Mouse (Mus musculus): ENCODE data around the gene Olfr209. TPM values are rescaled to one million over a fixed set of nuclear protein-coding genes. Genes with fewer than 3 reads are reported as not detected.
A peak's percentile ranks its signal among the peaks of the same experiment; 100 is the strongest.
"Not testable (repeated sequence)": the region's sequence is repeated elsewhere in the genome, so short reads cannot be mapped to it uniquely, and the experiment has no call there.

Olfr209 gene
- polyA plus RNA-seq, 1 experiment, result not detected

- 86% methylated on average over 4 of the region's 4 CpGs for WGBS
- no peak overlapping the region for H3K27ac ChIP-seq (ENCODE audit: insufficient read depth, low read length)
- no peaks in the 10 kb centered on the region for H3K36me3 ChIP-seq (ENCODE audit: control insufficient read depth, insufficient read depth, low read length)
- TF ChIP-seq CTCF (IDR thresholded peaks at IDR 0.05; ENCODE audit: extremely low read depth, insufficient read depth, insufficient read length, insufficient replicate concordance) (no peak), POLR2A (IDR thresholded peaks at IDR 0.05; ENCODE audit: low read depth, low read length) (no peak)
- no peaks in the 10 kb centered on the region for H3K4me1 ChIP-seq (ENCODE audit: control insufficient read depth, insufficient read depth, insufficient read length)
- no peak overlapping the region for H3K4me3 ChIP-seq (ENCODE audit: extremely low read depth, insufficient read depth, insufficient read length)
- no peak for DNase-seq (ENCODE audit: low read depth in 1 of 2, low spot score in 2 of 2)
- H3K27me3 ChIP-seq (ENCODE audit: control insufficient read depth, insufficient read depth, low read length), result no peaks in the 10 kb centered on the region
Measured at GRCm38 (mm10) chr16:59401985-59402384, 38.2 kb upstream of the Olfr209 start.

GRCm38 (mm10) chr16:59401102-59401501 lies 37.3 kb upstream of the Olfr209 start:
- no peaks in the 10 kb centered on the region for H3K4me1 ChIP-seq (ENCODE audit: control insufficient read depth, insufficient read depth, insufficient read length)
- no peaks in the 10 kb centered on the region for H3K27me3 ChIP-seq (ENCODE audit: control insufficient read depth, insufficient read depth, low read length)
- WGBS, result 66% methylated on average over 7 of the region's 7 CpGs
- no peaks in the 10 kb centered on the region for H3K36me3 ChIP-seq (ENCODE audit: control insufficient read depth, insufficient read depth, low read length)
- no peak overlapping the region for H3K27ac ChIP-seq (ENCODE audit: insufficient read depth, low read length)
- DNase-seq (ENCODE audit: low read depth in 1 of 2, low spot score in 2 of 2), result no peak
- TF ChIP-seq CTCF (IDR thresholded peaks at IDR 0.05; ENCODE audit: extremely low read depth, insufficient read depth, insufficient read length, insufficient replicate concordance) (peak; percentile 5; the same call in 1 of the 2 replicates), POLR2A (IDR thresholded peaks at IDR 0.05; ENCODE audit: low read depth, low read length) (no peak)
- no peak overlapping the region for H3K4me3 ChIP-seq (ENCODE audit: extremely low read depth, insufficient read depth, insufficient read length)

- H3K36me3 ChIP-seq (ENCODE audit: control insufficient read depth, insufficient read depth, low read length), result no peaks in the 10 kb centered on the region
- 62% methylated on average over 3 of the region's 3 CpGs for WGBS
- no peak for DNase-seq (ENCODE audit: low read depth in 1 of 2, low spot score in 2 of 2)
- TF ChIP-seq CTCF (IDR thresholded peaks at IDR 0.05; ENCODE audit: extremely low read depth, insufficient read depth, insufficient read length, insufficient replicate concordance) (no peak), POLR2A (IDR thresholded peaks at IDR 0.05; ENCODE audit: low read depth, low read length) (no peak)
- no peaks in the 10 kb centered on the region for H3K27me3 ChIP-seq (ENCODE audit: control insufficient read depth, insufficient read depth, low read length)
- H3K27ac ChIP-seq (ENCODE audit: insufficient read depth, low read length), result no peak overlapping the region
- no peak overlapping the region for H3K4me3 ChIP-seq (ENCODE audit: extremely low read depth, insufficient read depth, insufficient read length)
- no peaks in the 10 kb centered on the region for H3K4me1 ChIP-seq (ENCODE audit: control insufficient read depth, insufficient read depth, insufficient read length)
Measured at GRCm38 (mm10) chr16:59393300-59393699, 29.5 kb upstream of the Olfr209 start.

GRCm38 (mm10) chr16:59349146-59349545 lies 14.6 kb downstream of the Olfr209 start, which contains the start of gene Olfr206:
Gene Olfr206 (minus strand): TSS chr16:59349246.
- Histone ChIP-seq H3K27ac (ENCODE audit: insufficient read depth, low read length) (no peak within 1 kb of the TSS), H3K36me3 (ENCODE audit: control insufficient read depth, insufficient read depth, low read length) (no peaks in the 10 kb centered on the region), H3K27me3 (ENCODE audit: control insufficient read depth, insufficient read depth, low read length) (no peaks in the 10 kb centered on the region), H3K4me3 (ENCODE audit: extremely low read depth, insufficient read depth, insufficient read length) (no peak within 1 kb of the TSS), H3K4me1 (ENCODE audit: control insufficient read depth, insufficient read depth, insufficient read length) (no peaks in the 10 kb centered on the region)
- TF ChIP-seq CTCF (IDR thresholded peaks at IDR 0.05; ENCODE audit: extremely low read depth, insufficient read depth, insufficient read length, insufficient replicate concordance) (no peak), POLR2A (IDR thresholded peaks at IDR 0.05; ENCODE audit: low read depth, low read length) (no peak)
- DNase-seq (ENCODE audit: low read depth in 1 of 2, low spot score in 2 of 2), result no peak
- 85% methylated on average over 1 of the region's 1 CpGs for WGBS

GRCm38 (mm10) chr16:59331038-59331437 lies 32.8 kb downstream of the Olfr209 start, which contains the start of gene Olfr205:
Gene Olfr205 (minus strand): TSS chr16:59331138.
- H3K4me1 ChIP-seq (ENCODE audit: control insufficient read depth, insufficient read depth, insufficient read length), result no peaks in the 10 kb centered on the region
- H3K27me3 ChIP-seq (ENCODE audit: control insufficient read depth, insufficient read depth, low read length), result no peaks in the 10 kb centered on the region

GRCm38 (mm10) chr16:59323262-59323661 lies 40.5 kb downstream of the Olfr209 start:
- not testable (repeated sequence) for H3K36me3 ChIP-seq (ENCODE audit: control insufficient read depth, insufficient read depth, low read length); DNase-seq (ENCODE audit: low read depth in 1 of 2, low spot score in 2 of 2); H3K27me3 ChIP-seq (ENCODE audit: control insufficient read depth, insufficient read depth, low read length); H3K27ac ChIP-seq (ENCODE audit: insufficient read depth, low read length); H3K4me3 ChIP-seq (ENCODE audit: extremely low read depth, insufficient read depth, insufficient read length); H3K4me1 ChIP-seq (ENCODE audit: control insufficient read depth, insufficient read depth, insufficient read length)
- WGBS, result 22% methylated on average over 1 of the region's 1 CpGs

More at GRCm38 (mm10) chr16:59331038-59331437, 32.8 kb downstream of the Olfr209 start, which contains the start of gene Olfr205:
- H3K27ac ChIP-seq (ENCODE audit: insufficient read depth, low read length), result no peak within 1 kb of the TSS
- H3K36me3 ChIP-seq (ENCODE audit: control insufficient read depth, insufficient read depth, low read length), result no peaks in the 10 kb centered on the region
- TF ChIP-seq CTCF (IDR thresholded peaks at IDR 0.05; ENCODE audit: extremely low read depth, insufficient read depth, insufficient read length, insufficient replicate concordance) (no peak), POLR2A (IDR thresholded peaks at IDR 0.05; ENCODE audit: low read depth, low read length) (no peak)
- DNase-seq (ENCODE audit: low read depth in 1 of 2, low spot score in 2 of 2), result no peak
- H3K4me3 ChIP-seq (ENCODE audit: extremely low read depth, insufficient read depth, insufficient read length), result no peak within 1 kb of the TSS

- H3K27me3 ChIP-seq (ENCODE audit: control insufficient read depth, insufficient read depth, low read length), result no peaks in the 10 kb centered on the region
- no peak for DNase-seq (ENCODE audit: low read depth in 1 of 2, low spot score in 2 of 2)
- H3K27ac ChIP-seq (ENCODE audit: insufficient read depth, low read length), result no peak within 1 kb of the TSS
- H3K4me1 ChIP-seq (ENCODE audit: control insufficient read depth, insufficient read depth, insufficient read length), result no peaks in the 10 kb centered on the region
- no peaks in the 10 kb centered on the region for H3K36me3 ChIP-seq (ENCODE audit: control insufficient read depth, insufficient read depth, low read length)
- TF ChIP-seq CTCF (IDR thresholded peaks at IDR 0.05; ENCODE audit: extremely low read depth, insufficient read depth, insufficient read length, insufficient replicate concordance) (no peak), POLR2A (IDR thresholded peaks at IDR 0.05; ENCODE audit: low read depth, low read length) (no peak)
- H3K4me3 ChIP-seq (ENCODE audit: extremely low read depth, insufficient read depth, insufficient read length), result no peak within 1 kb of the TSS
Measured at GRCm38 (mm10) chr16:59318148-59318547, 45.6 kb downstream of the Olfr209 start, which contains the start of gene Olfr204. Gene Olfr204 (minus strand): TSS chr16:59318248.

Other genes starting within 250 kb of the Olfr209 start
- not detected in 2 replicates for gene Olfr194, start 242.9 kb downstream of the Olfr209 start, polyA plus RNA-seq (2012; rRNA removed)
- gene Olfr195, start 216.9 kb downstream of the Olfr209 start, polyA plus RNA-seq (2012; rRNA removed), result not detected in 2 replicates
- gene Olfr196, start 193.5 kb downstream of the Olfr209 start, polyA plus RNA-seq (2012; rRNA removed), result not detected in 2 replicates
- not detected in 2 replicates for gene Olfr198, start 160.5 kb downstream of the Olfr209 start, polyA plus RNA-seq (2012; rRNA removed)
- not detected in 2 replicates for gene Olfr199, start 144.2 kb downstream of the Olfr209 start, polyA plus RNA-seq (2012; rRNA removed)
- gene Olfr201, start 91.4 kb downstream of the Olfr209 start, polyA plus RNA-seq (2012; rRNA removed), result not detected in 2 replicates
- not detected in 2 replicates for gene Olfr202, start 77.2 kb downstream of the Olfr209 start, polyA plus RNA-seq (2012; rRNA removed)
- gene Olfr203, start 65.1 kb downstream of the Olfr209 start, polyA plus RNA-seq (2012; rRNA removed), result not detected in 2 replicates
- gene Olfr204, start 45.7 kb downstream of the Olfr209 start, polyA plus RNA-seq (2012; rRNA removed), result not detected in 2 replicates
- not detected in 2 replicates for gene Olfr205, start 32.9 kb downstream of the Olfr209 start, polyA plus RNA-seq (2012; rRNA removed)
- not detected in 2 replicates for gene Olfr206, start 14.7 kb downstream of the Olfr209 start, polyA plus RNA-seq (2012; rRNA removed)
- gene Gabrr3, start 43.3 kb upstream of the Olfr209 start, polyA plus RNA-seq (2012; rRNA removed), result not detected in 2 replicates
- 6.0 and 8.2 TPM in 2 replicates for gene Riox2, start 107.8 kb upstream of the Olfr209 start, polyA plus RNA-seq (2012; rRNA removed)
- 1.1 and 2.6 TPM in 2 replicates for gene Crybg3, start 237.0 kb upstream of the Olfr209 start, polyA plus RNA-seq (2012; rRNA removed)